Mouse (Mus musculus) lung, postnatal 10 days (tissue): ENCODE measurements around the gene Map4k5.
A peak's percentile ranks its signal among the peaks of the same experiment; 100 is the strongest.

Experiments used
- DNase-seq: peaks from one replicate; pipeline ENCODE4 v3.0.0; 2021

Gene Map4k5

GRCm38 (mm10) chr12:69783247-69784025, 109.6 kb downstream of the Map4k5 start:
- no peak for DNase-seq

- DNase-seq, result no peak
These were observed 110.9 kb downstream of the Map4k5 start for GRCm38 (mm10) chr12:69781935-69782650.

GRCm38 (mm10) chr12:69781480-69781879, 111.5 kb downstream of the Map4k5 start:
- DNase-seq, result no peak

GRCm38 (mm10) chr12:69777957-69778356, 115.0 kb downstream of the Map4k5 start:
- no peak for DNase-seq

GRCm38 (mm10) chr12:69777341-69777730, 115.7 kb downstream of the Map4k5 start:
- DNase-seq, result no peak

- DNase-seq, result peak; percentile 53
These were observed 116.2 kb downstream of the Map4k5 start for GRCm38 (mm10) chr12:69776607-69777340.

GRCm38 (mm10) chr12:69768841-69769240, 124.2 kb downstream of the Map4k5 start:
- DNase-seq, result no peak

GRCm38 (mm10) chr12:69767476-69768258, 125.3 kb downstream of the Map4k5 start:
- no peak for DNase-seq

GRCm38 (mm10) chr12:69766185-69766904, 126.7 kb downstream of the Map4k5 start:
- peak; percentile 34 for DNase-seq

- DNase-seq, result no peak
These were observed 127.5 kb downstream of the Map4k5 start for GRCm38 (mm10) chr12:69765543-69765942.

- DNase-seq, result no peak
These were observed 131.4 kb downstream of the Map4k5 start for GRCm38 (mm10) chr12:69761603-69762002.

- DNase-seq, result no peak
These were observed 132.1 kb downstream of the Map4k5 start for GRCm38 (mm10) chr12:69760743-69761406.

GRCm38 (mm10) chr12:69760014-69760413, 133.0 kb downstream of the Map4k5 start:
- no peak for DNase-seq

GRCm38 (mm10) chr12:69759267-69759885, 133.6 kb downstream of the Map4k5 start:
- DNase-seq, result no peak

GRCm38 (mm10) chr12:69758221-69759185, 134.5 kb downstream of the Map4k5 start:
- peak; percentile 70 for DNase-seq

GRCm38 (mm10) chr12:69757418-69758141, 135.4 kb downstream of the Map4k5 start:
- DNase-seq, result peak; percentile 93

- DNase-seq, result no peak
These were observed 137.0 kb downstream of the Map4k5 start for GRCm38 (mm10) chr12:69756015-69756414.

- DNase-seq, result no peak
These were observed 139.1 kb downstream of the Map4k5 start for GRCm38 (mm10) chr12:69753936-69754335.
